Mouse (Mus musculus): ENCODE data around the gene Snu13. TPM values are rescaled to one million over a fixed set of nuclear protein-coding genes. Genes with fewer than 3 reads are reported as not detected.

Gene Snu13
- 10 to 100 TPM; 77.0 to 94.9 (median 88.2) TPM for total RNA-seq (2022)

- peak; percentile 87 for DNase-seq
These were observed at the start of gene Snu13 for GRCm38 (mm10) chr15:82047080-82047883. Snu13 (minus strand) TSS chr15:82047598.

- DNase-seq, result no peak
These were observed 43.7 kb upstream of the Snu13 start for GRCm38 (mm10) chr15:82091061-82091460.

GRCm38 (mm10) chr15:82087266-82087665 lies 39.9 kb upstream of the Snu13 start:
- no peak for DNase-seq

GRCm38 (mm10) chr15:82086131-82086530 lies 38.7 kb upstream of the Snu13 start:
- DNase-seq, result no peak

GRCm38 (mm10) chr15:82085606-82086005 lies 38.2 kb upstream of the Snu13 start:
- DNase-seq, result no peak

- DNase-seq, result no peak
These were observed 33.8 kb upstream of the Snu13 start for GRCm38 (mm10) chr15:82081161-82081560.

- DNase-seq, result no peak
These were observed 32.5 kb upstream of the Snu13 start for GRCm38 (mm10) chr15:82079883-82080282.

GRCm38 (mm10) chr15:82073490-82073889 lies 26.1 kb upstream of the Snu13 start:
- DNase-seq, result no peak

GRCm38 (mm10) chr15:82071816-82072469 lies 24.5 kb upstream of the Snu13 start:
- no peak for DNase-seq

GRCm38 (mm10) chr15:82069898-82070297 lies 22.5 kb upstream of the Snu13 start, which contains the start of gene Mei1:
Mei1 (plus strand) TSS chr15:82069996.
- DNase-seq, result no peak

- peak; percentile 37 for DNase-seq
These were observed 18.1 kb upstream of the Snu13 start for GRCm38 (mm10) chr15:82065511-82065910.

- DNase-seq, result no peak
These were observed 16.5 kb upstream of the Snu13 start for GRCm38 (mm10) chr15:82063909-82064308.

GRCm38 (mm10) chr15:82058719-82059201 lies 11.4 kb upstream of the Snu13 start, which contains the start of gene 4930407I10Rik:
4930407I10Rik (plus strand) TSS chr15:82059151.
- no peak for DNase-seq

GRCm38 (mm10) chr15:82052544-82052943 lies 5.1 kb upstream of the Snu13 start:
- DNase-seq, result no peak

GRCm38 (mm10) chr15:82046246-82046891 lies 1.0 kb downstream of the Snu13 start:
- DNase-seq, result no peak

- DNase-seq, result no peak
These were observed 3.1 kb downstream of the Snu13 start for GRCm38 (mm10) chr15:82044166-82044784.

- DNase-seq, result no peak
These were observed 6.7 kb downstream of the Snu13 start for GRCm38 (mm10) chr15:82040650-82041049.

- DNase-seq, result no peak
These were observed 11.3 kb downstream of the Snu13 start for GRCm38 (mm10) chr15:82035904-82036689.

- no peak for DNase-seq
These were observed 13.6 kb downstream of the Snu13 start, which contains the start of gene Desi1 for GRCm38 (mm10) chr15:82033762-82034161. Desi1 (minus strand) TSS chr15:82033862.

GRCm38 (mm10) chr15:82032386-82032785 lies 15.0 kb downstream of the Snu13 start:
- DNase-seq, result no peak

GRCm38 (mm10) chr15:82027726-82028125 lies 19.7 kb downstream of the Snu13 start:
- DNase-seq, result no peak

- DNase-seq, result no peak
These were observed 20.1 kb downstream of the Snu13 start for GRCm38 (mm10) chr15:82027276-82027675.

All from adrenal gland, adult 8-10 months (tissue).